Mouse (Mus musculus): ENCODE measurements around the gene Arnt2. TPM values are rescaled to one million over a fixed set of nuclear protein-coding genes. Genes with fewer than 3 reads are reported as not detected.

Arnt2 gene
- polyA plus RNA-seq, 1 experiment from 2014 or later: 20.0 TPM

GRCm38 (mm10) chr7:84396581-84396980 lies 13.4 kb downstream of the Arnt2 start:
- no peak overlapping the region for H3K4me2 ChIP-seq
- H3K4me3 ChIP-seq (replicated peaks): no peak overlapping the region
- H3K27me3 ChIP-seq: no peaks in the 10 kb centered on the region
- H3K9me3 ChIP-seq: no peaks in the 10 kb centered on the region
- no peak overlapping the region for H3K27ac ChIP-seq
- no peaks in the 10 kb centered on the region for H3K36me3 ChIP-seq
- WGBS: 95% methylated on average over 3 of the region's 3 CpGs
- no peak for ATAC-seq (ENCODE audit: insufficient number of reproducible peaks, insufficient read depth, low FRiP score, low TSS enrichment, low read depth)
- H3K9ac ChIP-seq (replicated peaks): no peak overlapping the region
- H3K4me1 ChIP-seq (replicated peaks): peaks cover 15% of the 10 kb centered on the region

DNA sequence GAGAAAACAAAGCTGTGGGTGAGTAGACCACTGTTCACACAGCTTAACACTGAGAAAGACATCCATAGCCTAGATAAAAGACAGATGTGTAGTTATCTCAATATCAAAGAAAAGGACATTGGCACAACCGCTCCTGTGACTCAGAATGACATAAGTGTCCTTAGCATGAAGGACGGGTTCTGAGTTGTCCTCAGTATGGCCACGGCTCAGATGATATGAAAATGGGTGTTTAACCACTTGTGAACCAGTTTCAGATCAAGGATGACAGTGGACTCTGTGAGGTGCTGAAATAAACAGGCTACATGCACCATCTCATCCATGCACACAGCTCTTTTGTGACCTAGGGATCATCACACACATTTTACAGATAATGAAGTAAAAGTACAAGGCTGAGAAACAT lies 22.1 kb downstream of the Arnt2 start:
- Histone ChIP-seq H3K4me2 (no peak overlapping the region), H3K9me3 (no peaks in the 10 kb centered on the region), H3K36me3 (no peaks in the 10 kb centered on the region), H3K4me3 (replicated peaks) (no peak overlapping the region), H3K27ac (no peak overlapping the region), H3K9ac (replicated peaks) (no peak overlapping the region), H3K4me1 (replicated peaks) (no peaks in the 10 kb centered on the region), H3K27me3 (no peaks in the 10 kb centered on the region)
- no peak for ATAC-seq (ENCODE audit: insufficient number of reproducible peaks, insufficient read depth, low FRiP score, low TSS enrichment, low read depth)
- WGBS: 85% methylated on average over 3 of the region's 3 CpGs

- 63% methylated on average over 1 of the region's 1 CpGs for WGBS
Observed at GRCm38 (mm10) chr7:84386472-84386871, 23.5 kb downstream of the Arnt2 start.

GRCm38 (mm10) chr7:84384778-84385177 lies 25.2 kb downstream of the Arnt2 start:
- Histone ChIP-seq H3K4me3 (replicated peaks) (no peak overlapping the region), H3K36me3 (no peaks in the 10 kb centered on the region), H3K27ac (no peak overlapping the region), H3K9ac (replicated peaks) (no peak overlapping the region), H3K9me3 (no peaks in the 10 kb centered on the region), H3K27me3 (no peaks in the 10 kb centered on the region), H3K4me2 (no peak overlapping the region), H3K4me1 (replicated peaks) (no peaks in the 10 kb centered on the region)
- ATAC-seq (ENCODE audit: insufficient number of reproducible peaks, insufficient read depth, low FRiP score, low TSS enrichment, low read depth): no peak
- WGBS: 94% methylated on average over 4 of the region's 4 CpGs

More at GRCm38 (mm10) chr7:84386472-84386871, 23.5 kb downstream of the Arnt2 start:
- ATAC-seq (ENCODE audit: insufficient number of reproducible peaks, insufficient read depth, low FRiP score, low TSS enrichment, low read depth): no peak
- Histone ChIP-seq H3K4me1 (replicated peaks) (no peaks in the 10 kb centered on the region), H3K9ac (replicated peaks) (no peak overlapping the region), H3K27me3 (no peaks in the 10 kb centered on the region), H3K27ac (no peak overlapping the region), H3K36me3 (no peaks in the 10 kb centered on the region), H3K4me2 (no peak overlapping the region), H3K9me3 (no peaks in the 10 kb centered on the region), H3K4me3 (replicated peaks) (no peak overlapping the region)

GRCm38 (mm10) chr7:84384086-84384485 lies 25.9 kb downstream of the Arnt2 start:
- H3K9me3 ChIP-seq: no peaks in the 10 kb centered on the region
- no peak overlapping the region for H3K9ac ChIP-seq (replicated peaks)
- no peak for ATAC-seq (ENCODE audit: insufficient number of reproducible peaks, insufficient read depth, low FRiP score, low TSS enrichment, low read depth)
- WGBS: 90% methylated on average over 7 of the region's 7 CpGs
- no peak overlapping the region for H3K4me3 ChIP-seq (replicated peaks)
- no peaks in the 10 kb centered on the region for H3K27me3 ChIP-seq
- H3K4me2 ChIP-seq: no peak overlapping the region
- no peaks in the 10 kb centered on the region for H3K36me3 ChIP-seq
- H3K4me1 ChIP-seq (replicated peaks): no peaks in the 10 kb centered on the region
- no peak overlapping the region for H3K27ac ChIP-seq

DNA sequence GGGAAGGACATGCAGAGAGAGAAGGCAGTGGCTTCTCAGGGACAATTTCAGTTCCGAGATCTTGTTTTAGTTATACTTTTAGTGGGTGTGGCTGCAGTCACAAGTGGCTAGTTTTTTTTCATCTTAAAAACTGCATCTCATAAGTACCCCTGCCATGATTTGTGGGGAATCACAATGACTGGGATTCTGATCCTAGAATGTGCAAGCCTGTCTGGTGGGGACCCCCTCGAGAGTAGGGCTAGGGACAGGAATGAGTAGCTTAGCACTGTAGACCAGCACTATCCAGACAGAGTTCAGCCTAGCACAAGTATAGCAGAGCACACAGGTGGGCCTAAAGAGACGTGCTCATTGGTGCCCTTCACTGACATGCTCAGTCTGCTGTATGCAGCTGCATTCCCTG lies 27.6 kb downstream of the Arnt2 start:
- Histone ChIP-seq H3K27ac (no peak overlapping the region), H3K27me3 (no peaks in the 10 kb centered on the region), H3K4me1 (replicated peaks) (no peaks in the 10 kb centered on the region), H3K36me3 (no peaks in the 10 kb centered on the region), H3K4me3 (replicated peaks) (no peak overlapping the region), H3K9me3 (no peaks in the 10 kb centered on the region), H3K4me2 (no peak overlapping the region), H3K9ac (replicated peaks) (no peak overlapping the region)
- ATAC-seq (ENCODE audit: insufficient number of reproducible peaks, insufficient read depth, low FRiP score, low TSS enrichment, low read depth): no peak
- 93% methylated on average over 3 of the region's 3 CpGs for WGBS

- Histone ChIP-seq H3K27ac (no peak overlapping the region), H3K4me1 (replicated peaks) (no peaks in the 10 kb centered on the region), H3K36me3 (no peaks in the 10 kb centered on the region), H3K27me3 (no peaks in the 10 kb centered on the region), H3K9ac (replicated peaks) (no peak overlapping the region), H3K9me3 (no peaks in the 10 kb centered on the region), H3K4me2 (no peak overlapping the region), H3K4me3 (replicated peaks) (no peak overlapping the region)
- no peak for ATAC-seq (ENCODE audit: insufficient number of reproducible peaks, insufficient read depth, low FRiP score, low TSS enrichment, low read depth)
Observed at GRCm38 (mm10) chr7:84380810-84381209, 29.2 kb downstream of the Arnt2 start.

DNA sequence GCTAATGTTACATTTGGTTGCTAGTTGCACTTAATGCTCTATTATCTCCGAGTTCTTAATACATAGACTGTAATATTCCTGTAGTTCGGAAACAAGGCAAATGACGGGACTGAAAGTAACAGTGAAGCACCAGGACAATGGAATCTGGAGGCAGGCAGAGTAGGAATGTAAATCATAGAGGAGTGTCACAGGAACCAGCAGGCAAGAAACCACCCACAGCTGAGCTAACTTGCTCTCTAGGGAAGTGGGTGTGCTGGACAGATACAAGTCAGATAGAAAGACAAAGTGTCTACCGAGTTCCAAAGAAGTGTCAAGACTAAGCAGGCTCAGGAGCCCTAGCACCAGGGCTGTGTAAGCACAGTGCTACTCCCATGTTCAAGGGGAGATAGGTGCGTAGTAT lies 32.6 kb downstream of the Arnt2 start:
- no peaks in the 10 kb centered on the region for H3K27me3 ChIP-seq
- no peaks in the 10 kb centered on the region for H3K36me3 ChIP-seq
- no peak overlapping the region for H3K4me3 ChIP-seq (replicated peaks)
- H3K4me2 ChIP-seq: no peak overlapping the region
- WGBS: 78% methylated on average over 5 of the region's 5 CpGs
- no peaks in the 10 kb centered on the region for H3K9me3 ChIP-seq
- no peak overlapping the region for H3K9ac ChIP-seq (replicated peaks)
- no peaks in the 10 kb centered on the region for H3K4me1 ChIP-seq (replicated peaks)
- no peak for ATAC-seq (ENCODE audit: insufficient number of reproducible peaks, insufficient read depth, low FRiP score, low TSS enrichment, low read depth)
- 0 out of 2 replicates have a peak overlapping the region, but pooled peaks have one; percentile 12 for H3K27ac ChIP-seq

DNA sequence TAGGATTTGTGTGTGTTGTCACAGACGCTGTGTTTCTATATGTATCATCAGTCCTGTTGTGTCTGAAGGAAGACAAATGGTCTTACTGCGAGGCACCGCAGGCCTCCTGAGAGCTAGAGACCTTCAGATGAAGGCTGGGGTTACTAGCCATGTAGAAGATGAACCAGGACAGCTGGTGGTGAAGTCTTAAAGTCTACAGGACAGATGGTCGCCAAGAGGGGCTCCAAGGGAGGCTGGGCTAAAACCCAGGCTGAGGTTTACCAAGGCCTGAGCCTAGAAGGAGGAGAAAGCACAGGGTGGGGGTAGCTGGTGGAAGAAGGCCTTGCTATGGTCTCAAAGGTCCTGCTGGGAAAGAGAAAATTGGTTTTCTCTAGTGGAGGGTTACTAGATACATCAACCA lies 36.3 kb downstream of the Arnt2 start:
- ATAC-seq (ENCODE audit: insufficient number of reproducible peaks, insufficient read depth, low FRiP score, low TSS enrichment, low read depth): no peak
- no peaks in the 10 kb centered on the region for H3K36me3 ChIP-seq
- H3K9me3 ChIP-seq: no peaks in the 10 kb centered on the region
- no peak overlapping the region for H3K9ac ChIP-seq (replicated peaks)
- WGBS: 88% methylated on average over 4 of the region's 4 CpGs
- H3K4me3 ChIP-seq (replicated peaks): no peak overlapping the region
- H3K27me3 ChIP-seq: no peaks in the 10 kb centered on the region
- no peaks in the 10 kb centered on the region for H3K4me1 ChIP-seq (replicated peaks)
- H3K27ac ChIP-seq: no peak overlapping the region
- H3K4me2 ChIP-seq: no peak overlapping the region

DNA sequence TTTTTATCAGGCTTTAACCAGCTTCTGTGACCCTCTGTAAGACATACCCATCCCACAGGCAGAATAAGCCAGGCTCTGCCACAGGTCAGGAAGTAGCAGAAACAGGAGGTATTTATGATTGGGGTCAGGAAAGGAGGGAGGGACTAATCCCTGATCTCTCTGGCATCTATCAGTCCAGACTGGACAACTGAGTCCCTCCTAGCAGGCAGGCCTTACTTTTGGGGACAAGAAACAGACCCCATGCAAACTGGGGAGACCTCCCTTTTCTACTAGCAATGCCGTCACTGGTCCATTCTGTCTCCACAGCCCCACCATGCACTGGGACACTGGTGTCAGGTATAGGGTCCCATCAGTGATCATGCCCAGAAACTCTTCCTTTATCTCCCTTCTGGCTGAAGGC lies 37.1 kb downstream of the Arnt2 start:
- H3K27ac ChIP-seq: no peak overlapping the region
- H3K9ac ChIP-seq (replicated peaks): no peak overlapping the region
- H3K4me3 ChIP-seq (replicated peaks): no peak overlapping the region
- 94% methylated on average over 1 of the region's 1 CpGs for WGBS
- H3K4me1 ChIP-seq (replicated peaks): no peaks in the 10 kb centered on the region
- no peak overlapping the region for H3K4me2 ChIP-seq
- no peaks in the 10 kb centered on the region for H3K9me3 ChIP-seq
- H3K36me3 ChIP-seq: no peaks in the 10 kb centered on the region
- no peak for ATAC-seq (ENCODE audit: insufficient number of reproducible peaks, insufficient read depth, low FRiP score, low TSS enrichment, low read depth)
- no peaks in the 10 kb centered on the region for H3K27me3 ChIP-seq

DNA sequence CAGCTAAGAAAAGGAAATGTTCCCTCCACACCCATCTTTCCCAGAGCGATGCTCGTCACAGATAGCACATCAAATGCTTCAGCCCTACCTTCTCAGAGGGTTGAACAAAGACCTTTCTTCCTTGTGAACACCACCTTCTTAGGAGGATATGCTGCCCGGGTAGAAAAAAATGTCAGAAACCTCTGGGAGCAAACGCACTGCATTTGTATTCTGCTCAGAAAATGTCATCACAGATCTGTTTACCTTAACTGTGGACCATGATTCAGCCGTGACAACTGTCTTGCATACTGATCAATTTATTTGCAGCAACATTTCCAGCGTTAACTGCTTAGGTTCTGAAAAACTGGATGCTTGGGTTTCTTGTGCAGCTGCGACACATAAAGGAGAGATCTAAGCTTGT lies 37.7 kb downstream of the Arnt2 start:
- H3K27ac ChIP-seq: no peak overlapping the region
- ATAC-seq (ENCODE audit: insufficient number of reproducible peaks, insufficient read depth, low FRiP score, low TSS enrichment, low read depth): no peak
- H3K9ac ChIP-seq (replicated peaks): no peak overlapping the region
- no peaks in the 10 kb centered on the region for H3K36me3 ChIP-seq
- no peaks in the 10 kb centered on the region for H3K27me3 ChIP-seq
- no peaks in the 10 kb centered on the region for H3K9me3 ChIP-seq
- no peak overlapping the region for H3K4me3 ChIP-seq (replicated peaks)
- no peaks in the 10 kb centered on the region for H3K4me1 ChIP-seq (replicated peaks)
- WGBS: 85% methylated on average over 7 of the region's 7 CpGs
- H3K4me2 ChIP-seq: no peak overlapping the region

DNA sequence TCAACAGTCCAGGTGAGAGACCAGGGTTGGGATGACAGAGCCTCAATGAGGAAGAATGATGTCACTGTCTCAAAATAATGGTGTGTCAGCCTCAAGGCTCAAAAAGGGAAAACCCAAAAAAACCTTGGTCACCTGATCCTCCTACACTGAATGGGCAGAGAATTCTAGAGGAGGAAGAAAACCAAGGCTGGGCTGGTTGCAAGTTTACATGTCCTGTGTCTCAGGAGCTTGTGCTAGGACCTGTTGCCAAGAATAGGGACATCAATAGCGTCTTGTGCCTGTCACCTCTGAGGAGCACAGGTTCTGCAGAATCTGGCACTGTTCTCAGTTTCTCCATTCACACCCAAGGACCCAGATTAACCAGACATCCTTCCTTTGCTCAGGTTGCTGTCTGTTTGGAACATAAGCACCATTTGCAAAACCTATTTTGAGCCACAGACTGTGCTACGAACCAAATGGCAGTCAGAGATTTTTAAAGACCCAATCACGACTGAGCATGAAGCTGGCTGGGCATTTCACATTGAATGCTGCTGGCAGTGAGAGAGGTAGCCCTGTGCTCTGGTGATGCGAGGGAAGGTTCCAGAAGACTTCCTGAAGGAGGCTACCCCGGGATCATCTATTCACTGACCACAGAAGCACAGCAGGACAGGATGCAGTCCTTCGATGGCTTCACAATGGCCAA lies 38.9 kb downstream of the Arnt2 start:
- no peaks in the 10 kb centered on the region for H3K4me1 ChIP-seq (replicated peaks)
- no peak overlapping the region for H3K4me3 ChIP-seq (replicated peaks)
- no peaks in the 10 kb centered on the region for H3K9me3 ChIP-seq
- H3K4me2 ChIP-seq: no peak overlapping the region
- no peak overlapping the region for H3K9ac ChIP-seq (replicated peaks)
- no peak for ATAC-seq (ENCODE audit: insufficient number of reproducible peaks, insufficient read depth, low FRiP score, low TSS enrichment, low read depth)
- 87% methylated on average over 6 of the region's 6 CpGs for WGBS
- H3K27ac ChIP-seq: no peak overlapping the region
- H3K36me3 ChIP-seq: no peaks in the 10 kb centered on the region
- H3K27me3 ChIP-seq: no peaks in the 10 kb centered on the region
